Mouse (Mus musculus) testis, adult 2 months (tissue): ENCODE measurements at regions not wholly inside any gene's neighbourhood (a gene's known extent, or its start where the extent isn't known, plus 50 kb on each side); places are given as distances from the start of the nearest gene placed in this dataset.

Source experiments
- H3K27ac ChIP-seq: fragments of 200-500 bp; 2 replicates; pipeline ENCODE4 v1.5.1; 2012; ENCODE audit warnings: low read depth, low read length; ENCODE audit not compliant: control insufficient read depth, insufficient read depth
- H3K27me3 ChIP-seq: fragments of 200-500 bp; 2 replicates; pipeline ENCODE4 v1.6.1; 2012; ENCODE audit warnings: mild to moderate bottlenecking, low read length, moderate library complexity; ENCODE audit not compliant: control insufficient read depth, insufficient read depth
- H3K36me3 ChIP-seq: fragments of 200-500 bp; 2 replicates; pipeline ENCODE4 v1.6.1; 2012; ENCODE audit warnings: mild to moderate bottlenecking, low read length; ENCODE audit not compliant: control insufficient read depth, insufficient read depth
- H3K4me1 ChIP-seq: fragments of 200-500 bp; 2 replicates; pipeline ENCODE4 v1.6.1; 2012; ENCODE audit warnings: low read length; ENCODE audit not compliant: control insufficient read depth, insufficient read depth
- H3K4me3 ChIP-seq: fragments of 200-500 bp; 2 replicates; pipeline ENCODE4 v1.5.1; 2012; ENCODE audit warnings: low read depth, mild to moderate bottlenecking, low read length, moderate library complexity, mixed read lengths; ENCODE audit not compliant: control insufficient read depth
- CTCF ChIP-seq: fragments of 200-500 bp; IDR thresholded peaks from 2 replicates; pipeline ENCODE4 v1.5.1; 2012; ENCODE audit warnings: low read depth, mild to moderate bottlenecking, inconsistent platforms, low read length, moderate library complexity; ENCODE audit not compliant: control insufficient read depth, insufficient read depth, insufficient replicate concordance
- POLR2A ChIP-seq: fragments of 200-500 bp; IDR thresholded peaks from 2 replicates; pipeline ENCODE4 v1.6.1; 2012; ENCODE audit warnings: low read depth, mild to moderate bottlenecking, inconsistent platforms, low read length, moderate library complexity; ENCODE audit not compliant: control insufficient read depth

- no peaks in the 10 kb centered on the region for H3K36me3 ChIP-seq
- H3K4me1 ChIP-seq = peaks cover 7% of the 10 kb centered on the region
- TF ChIP-seq POLR2A = no peak
- TF ChIP-seq CTCF = no peak
- H3K27ac ChIP-seq = no peak overlapping the region
- H3K27me3 ChIP-seq = no peaks in the 10 kb centered on the region
- no peak overlapping the region for H3K4me3 ChIP-seq
Observed at GRCm38 (mm10) chr11:79753491-79753890, 162.5 kb downstream of the Rab11fip4 start.

- no peak overlapping the region for H3K27ac ChIP-seq
Observed at GRCm38 (mm10) chr11:79752717-79753480, 161.9 kb downstream of the Rab11fip4 start.

GRCm38 (mm10) chr11:79751751-79752716, 161.0 kb downstream of the Rab11fip4 start:
- no peaks in the 10 kb centered on the region for H3K36me3 ChIP-seq
- TF ChIP-seq CTCF (no peak), POLR2A (no peak)
- peak overlapping the region; percentile 70 for H3K4me3 ChIP-seq
- peaks cover 12% of the 10 kb centered on the region for H3K4me1 ChIP-seq
- H3K27ac ChIP-seq = no peak overlapping the region
- no peaks in the 10 kb centered on the region for H3K27me3 ChIP-seq

More at GRCm38 (mm10) chr11:79752717-79753480, 161.9 kb downstream of the Rab11fip4 start:
- Histone ChIP-seq H3K4me1 (peaks cover 10% of the 10 kb centered on the region), H3K27me3 (no peaks in the 10 kb centered on the region), H3K4me3 (no peak overlapping the region), H3K36me3 (no peaks in the 10 kb centered on the region)
- no peak for TF ChIP-seq CTCF
- TF ChIP-seq POLR2A = no peak

- peak overlapping the region; percentile 70 for H3K4me3 ChIP-seq
- H3K27me3 ChIP-seq = no peaks in the 10 kb centered on the region
- TF ChIP-seq POLR2A (no peak), CTCF (no peak)
- no peaks in the 10 kb centered on the region for H3K36me3 ChIP-seq
- peak overlapping the region; percentile 61 for H3K27ac ChIP-seq
- peaks cover 12% of the 10 kb centered on the region for H3K4me1 ChIP-seq
Observed at GRCm38 (mm10) chr11:79750943-79751342, 159.9 kb downstream of the Rab11fip4 start.

GRCm38 (mm10) chr11:79749755-79750434, 158.9 kb downstream of the Rab11fip4 start:
- peaks cover 12% of the 10 kb centered on the region for H3K4me1 ChIP-seq

GRCm38 (mm10) chr11:79749141-79749540, 158.1 kb downstream of the Rab11fip4 start:
- Histone ChIP-seq H3K4me1 (peaks cover 12% of the 10 kb centered on the region), H3K27ac (no peak overlapping the region), H3K27me3 (no peaks in the 10 kb centered on the region), H3K36me3 (no peaks in the 10 kb centered on the region), H3K4me3 (no peak overlapping the region)
- TF ChIP-seq CTCF = no peak
- TF ChIP-seq POLR2A = no peak

More at GRCm38 (mm10) chr11:79749755-79750434, 158.9 kb downstream of the Rab11fip4 start:
- Histone ChIP-seq H3K36me3 (no peaks in the 10 kb centered on the region), H3K27me3 (no peaks in the 10 kb centered on the region), H3K27ac (no peak overlapping the region; the same call in 1 of the 2 replicates), H3K4me3 (peak overlapping the region; percentile 60)
- TF ChIP-seq CTCF = no peak
- no peak for TF ChIP-seq POLR2A

- no peak for TF ChIP-seq CTCF
- TF ChIP-seq POLR2A = no peak
- H3K27me3 ChIP-seq = no peaks in the 10 kb centered on the region
- H3K36me3 ChIP-seq = no peaks in the 10 kb centered on the region
- H3K4me3 ChIP-seq = no peak overlapping the region
- peaks cover 12% of the 10 kb centered on the region for H3K4me1 ChIP-seq
- H3K27ac ChIP-seq = no peak overlapping the region
Observed at GRCm38 (mm10) chr11:79748606-79749125, 157.7 kb downstream of the Rab11fip4 start.
